Mouse (Mus musculus) spleen, adult 2 months (tissue): Measurements from ENCODE around the gene Eif4g1.

Experiments
- CTCF ChIP-seq: fragments of 200-500 bp; IDR thresholded peaks from 2 replicates; pipeline ENCODE4 v1.5.1; 2011; ENCODE audit warnings: mild to moderate bottlenecking, inconsistent platforms; ENCODE audit not compliant: insufficient read depth, insufficient read length, insufficient replicate concordance; ENCODE audit errors: extremely low read depth
- POLR2A ChIP-seq: fragments of 200-500 bp; IDR thresholded peaks from 2 replicates; pipeline ENCODE4 v1.6.1; 2011; ENCODE audit warnings: low read depth, low read length, inconsistent platforms

DNA sequence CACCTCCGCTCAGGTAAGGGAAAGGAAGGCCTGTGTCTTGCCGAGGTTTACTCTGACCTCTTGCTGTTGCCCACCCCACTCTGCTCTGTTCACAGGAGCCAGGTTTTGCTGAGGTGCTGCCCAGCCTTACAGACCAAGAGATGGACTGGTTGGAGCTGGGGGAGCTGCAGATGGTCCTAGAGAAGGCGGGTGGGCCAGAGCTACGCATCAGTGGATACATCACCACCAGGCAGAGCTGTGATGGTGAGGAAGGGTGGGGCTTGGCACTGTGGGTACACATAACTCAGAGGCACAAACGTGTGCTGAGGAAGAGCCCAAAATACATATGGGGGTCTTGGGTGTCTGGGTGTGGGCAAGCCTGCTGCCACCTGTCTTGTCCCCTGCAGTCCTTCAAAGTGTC is 67.5 kb downstream of the Eif4g1 start:
- no peak for TF ChIP-seq POLR2A
- TF ChIP-seq CTCF: no peak
